Mouse (Mus musculus): ENCODE measurements at regions not wholly inside any gene's neighbourhood (a gene's known extent, or its start where the extent isn't known, plus 50 kb on each side); places are given as distances from the start of the nearest gene placed in this dataset.

GRCm38 (mm10) chr2:50571021-50571420, 274.4 kb upstream of the Mmadhc start:
- no peak for ATAC-seq (ENCODE audit: low FRiP score, low read depth)
- no peak for TF ChIP-seq POLR2A (IDR thresholded peaks at IDR 0.05; ENCODE audit: borderline replicate concordance, extremely low read depth, insufficient read depth, insufficient read length)
- Histone ChIP-seq H3K27me3 (ENCODE audit: control insufficient read depth, insufficient read depth, low read length) (no peaks in the 10 kb centered on the region), H3K4me2 (replicated peaks; ENCODE audit: low read depth, low read length, severe bottlenecking) (no peak overlapping the region), H3K9ac (ENCODE audit: low read depth, low read length, severe bottlenecking) (no peak overlapping the region), H3K27ac (replicated peaks; ENCODE audit: low read depth, low read length) (no peak overlapping the region), H3K9me3 (ENCODE audit: control insufficient read depth, low read length) (no peaks in the 10 kb centered on the region), H3K4me1 (ENCODE audit: control insufficient read depth, insufficient read depth, low read length) (0 out of 2 replicates have a peak, but pooled peaks cover 3% of the 10 kb centered on the region), H3K4me3 (replicated peaks; ENCODE audit: low read length) (no peak overlapping the region), H3K36me3 (ENCODE audit: control insufficient read depth, insufficient read depth, low read length) (no peaks in the 10 kb centered on the region)
- no peak for DNase-seq (ENCODE audit: low spot score)
- 73% methylated on average over 4 of the region's 4 CpGs for WGBS

GRCm38 (mm10) chr2:50569502-50570285, 273.1 kb upstream of the Mmadhc start:
- Histone ChIP-seq H3K4me3 (replicated peaks; ENCODE audit: low read length) (no peak overlapping the region), H3K4me2 (replicated peaks; ENCODE audit: low read depth, low read length, severe bottlenecking) (no peak overlapping the region), H3K36me3 (ENCODE audit: control insufficient read depth, insufficient read depth, low read length) (no peaks in the 10 kb centered on the region), H3K27ac (replicated peaks; ENCODE audit: low read depth, low read length) (no peak overlapping the region), H3K27me3 (ENCODE audit: control insufficient read depth, insufficient read depth, low read length) (no peaks in the 10 kb centered on the region), H3K9me3 (ENCODE audit: control insufficient read depth, low read length) (no peaks in the 10 kb centered on the region), H3K9ac (ENCODE audit: low read depth, low read length, severe bottlenecking) (no peak overlapping the region), H3K4me1 (ENCODE audit: control insufficient read depth, insufficient read depth, low read length) (0 out of 2 replicates have a peak, but pooled peaks cover 3% of the 10 kb centered on the region)
- ATAC-seq (ENCODE audit: low FRiP score, low read depth) (peak; percentile 34; the same call in 1 of the 2 replicates), DNase-seq (ENCODE audit: low spot score) (peak; percentile 63)
- no peak for TF ChIP-seq POLR2A (IDR thresholded peaks at IDR 0.05; ENCODE audit: borderline replicate concordance, extremely low read depth, insufficient read depth, insufficient read length)
- WGBS, result 58% methylated on average over 7 of the region's 7 CpGs

GRCm38 (mm10) chr2:50568777-50569501, 272.3 kb upstream of the Mmadhc start:
- Histone ChIP-seq H3K4me2 (replicated peaks; ENCODE audit: low read depth, low read length, severe bottlenecking) (no peak overlapping the region), H3K27ac (replicated peaks; ENCODE audit: low read depth, low read length) (no peak overlapping the region), H3K9me3 (ENCODE audit: control insufficient read depth, low read length) (no peaks in the 10 kb centered on the region), H3K4me1 (ENCODE audit: control insufficient read depth, insufficient read depth, low read length) (0 out of 2 replicates have a peak, but pooled peaks cover 3% of the 10 kb centered on the region), H3K27me3 (ENCODE audit: control insufficient read depth, insufficient read depth, low read length) (no peaks in the 10 kb centered on the region), H3K9ac (ENCODE audit: low read depth, low read length, severe bottlenecking) (no peak overlapping the region), H3K4me3 (replicated peaks; ENCODE audit: low read length) (no peak overlapping the region), H3K36me3 (ENCODE audit: control insufficient read depth, insufficient read depth, low read length) (no peaks in the 10 kb centered on the region)
- ATAC-seq (ENCODE audit: low FRiP score, low read depth) (no peak), DNase-seq (ENCODE audit: low spot score) (no peak)
- TF ChIP-seq POLR2A (IDR thresholded peaks at IDR 0.05; ENCODE audit: borderline replicate concordance, extremely low read depth, insufficient read depth, insufficient read length), result no peak
- 80% methylated on average over 8 of the region's 8 CpGs for WGBS

- Histone ChIP-seq H3K4me3 (replicated peaks; ENCODE audit: low read length) (no peak overlapping the region), H3K9me3 (ENCODE audit: control insufficient read depth, low read length) (no peaks in the 10 kb centered on the region), H3K4me2 (replicated peaks; ENCODE audit: low read depth, low read length, severe bottlenecking) (no peak overlapping the region), H3K36me3 (ENCODE audit: control insufficient read depth, insufficient read depth, low read length) (no peaks in the 10 kb centered on the region), H3K27ac (replicated peaks; ENCODE audit: low read depth, low read length) (no peak overlapping the region), H3K9ac (ENCODE audit: low read depth, low read length, severe bottlenecking) (no peak overlapping the region), H3K27me3 (ENCODE audit: control insufficient read depth, insufficient read depth, low read length) (no peaks in the 10 kb centered on the region), H3K4me1 (ENCODE audit: control insufficient read depth, insufficient read depth, low read length) (no peaks in the 10 kb centered on the region)
- WGBS, result 81% methylated on average over 1 of the region's 1 CpGs
- no peak for DNase-seq (ENCODE audit: low spot score)
- no peak for TF ChIP-seq POLR2A (IDR thresholded peaks at IDR 0.05; ENCODE audit: borderline replicate concordance, extremely low read depth, insufficient read depth, insufficient read length)
- no peak for ATAC-seq (ENCODE audit: low FRiP score, low read depth)
Measured at GRCm38 (mm10) chr2:50567542-50567941, 270.9 kb upstream of the Mmadhc start.

- no peak overlapping the region for H3K4me2 ChIP-seq (replicated peaks; ENCODE audit: low read depth, low read length, severe bottlenecking)
- H3K4me3 ChIP-seq (replicated peaks; ENCODE audit: low read length), result no peak overlapping the region
- H3K27ac ChIP-seq (replicated peaks; ENCODE audit: low read depth, low read length), result no peak overlapping the region
- DNase-seq (ENCODE audit: low spot score), result no peak
- H3K9ac ChIP-seq (ENCODE audit: low read depth, low read length, severe bottlenecking), result no peak overlapping the region
- TF ChIP-seq POLR2A (IDR thresholded peaks at IDR 0.05; ENCODE audit: borderline replicate concordance, extremely low read depth, insufficient read depth, insufficient read length), result no peak
- H3K4me1 ChIP-seq (ENCODE audit: control insufficient read depth, insufficient read depth, low read length), result no peaks in the 10 kb centered on the region
- H3K27me3 ChIP-seq (ENCODE audit: control insufficient read depth, insufficient read depth, low read length), result no peaks in the 10 kb centered on the region
- H3K36me3 ChIP-seq (ENCODE audit: control insufficient read depth, insufficient read depth, low read length), result no peaks in the 10 kb centered on the region
- ATAC-seq (ENCODE audit: low FRiP score, low read depth), result no peak
- no peaks in the 10 kb centered on the region for H3K9me3 ChIP-seq (ENCODE audit: control insufficient read depth, low read length)
Measured at GRCm38 (mm10) chr2:50554031-50554430, 257.4 kb upstream of the Mmadhc start.
